In the genomic region with DNA sequence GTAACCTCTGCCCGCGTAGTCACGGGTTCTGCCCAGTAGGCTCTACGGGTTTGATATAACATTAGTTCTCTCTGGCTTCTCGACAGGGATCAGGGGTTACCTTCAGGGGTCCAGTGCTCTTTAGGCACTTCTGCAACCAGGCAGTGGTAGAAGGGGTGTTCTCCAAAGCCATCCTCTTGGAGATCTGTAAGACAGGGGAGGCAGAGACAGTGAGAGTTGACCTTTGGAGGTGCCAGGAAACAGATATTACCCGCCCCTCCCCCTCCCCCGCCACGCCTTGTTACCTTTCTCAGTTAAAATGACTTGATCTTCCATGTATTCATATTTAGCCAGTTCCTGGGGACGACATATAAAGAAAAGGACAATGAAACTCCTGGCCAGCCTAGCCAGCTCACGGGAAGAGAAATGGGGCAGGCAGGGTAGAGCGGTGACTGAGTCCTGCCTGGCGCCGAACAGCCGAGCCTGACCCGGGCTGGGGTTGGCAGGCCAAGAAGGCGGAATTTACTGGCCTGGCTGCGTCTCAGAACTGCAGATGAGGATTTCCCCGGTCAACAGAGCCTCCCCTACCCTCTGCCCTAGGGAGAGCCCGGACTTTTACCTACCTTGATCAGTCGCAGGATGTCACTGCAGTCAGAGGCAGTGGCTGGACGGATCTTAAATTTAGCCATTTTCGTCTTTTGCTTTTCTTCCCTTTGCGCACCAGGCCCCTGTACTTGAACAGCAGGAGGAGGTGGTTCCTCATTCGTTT, we compare ENCODE assay signal across 7 mouse cellular contexts. TPM values are rescaled to one million over a fixed set of nuclear protein-coding genes. Genes with fewer than 3 reads are reported as not detected.
A peak's percentile ranks its signal among the peaks of the same experiment; 100 is the strongest.
DNase-seq lines count a peak whose midpoint lies in the region; ATAC-seq and TF ChIP-seq lines count a peak whose summit lies in the region.

No protein-coding gene starts in this region.

- H3K4me1 ChIP-seq in MEL (ENCODE audit: control insufficient read depth in 1 of 2, insufficient read depth in 2 of 2, low read length in 2 of 2): peaks cover 0 to 2% of the 10 kb centered on the region in 2 experiments; a peak in 1 of 4 replicates
- H3K4me1 ChIP-seq in embryonic fibroblast, embryonic 13.5 days (ENCODE audit: control insufficient read depth, insufficient read depth, low read length): peaks cover 2% of the 10 kb centered on the region; the same call in 1 of the 2 replicates
- no peaks in the 10 kb centered on the region for H3K4me1 ChIP-seq in heart, embryonic 16.5 days (ENCODE audit: control insufficient read depth, insufficient read depth, low read length)

- no peak for TF ChIP-seq RAD21 in MEL (IDR thresholded peaks at IDR 0.05; ENCODE audit: low read depth, low read length)

- DNase-seq in MEL (ENCODE audit: low read depth, low spot score): peak; percentile 67
- peak; percentile 35 to 44 for DNase-seq in adrenal gland, postnatal 36 days
- peak; percentile 45 for DNase-seq in kidney, postnatal 10 days
- peak; percentile 12 to 69 for DNase-seq in spleen, postnatal 4 days (ENCODE audit: low spot score in 2 of 2)

- peak overlapping the region; percentile 67 for H3K27ac ChIP-seq in MEL (ENCODE audit: control insufficient read depth, low read depth, low read length)
- peak overlapping the region; percentile 23 for H3K27ac ChIP-seq in embryonic fibroblast, embryonic 13.5 days (ENCODE audit: insufficient read depth, low read length)
- H3K27ac ChIP-seq in heart, embryonic 16.5 days (ENCODE audit: low read length): peak overlapping the region; percentile 80

- peak; percentile 66 for ATAC-seq in heart, embryonic 16.5 days (replicated peaks; ENCODE audit: extremely low read depth, insufficient read depth, low FRiP score)
- ATAC-seq in megakaryocyte, adult 5-6 weeks (ENCODE audit: poor library complexity, severe bottlenecking): peak; percentile 4

- no peaks in the 10 kb centered on the region for H3K27me3 ChIP-seq in MEL (ENCODE audit: control insufficient read depth in 1 of 2, insufficient read depth in 2 of 2, low read length in 2 of 2)
- no peaks in the 10 kb centered on the region for H3K27me3 ChIP-seq in heart, embryonic 16.5 days (ENCODE audit: control insufficient read depth, insufficient read depth, low read length)

- H3K4me2 ChIP-seq in heart, embryonic 16.5 days (ENCODE audit: low read depth, low read length): peak overlapping the region; percentile 65

- peaks cover 2 to 7% of the 10 kb centered on the region in 2 experiments; a peak in 3 of 4 replicates for H3K36me3 ChIP-seq in MEL (ENCODE audit: control insufficient read depth in 1 of 2, insufficient read depth in 2 of 2, low read length in 2 of 2)
- no peaks in the 10 kb centered on the region for H3K36me3 ChIP-seq in heart, embryonic 16.5 days (ENCODE audit: control insufficient read depth, insufficient read depth)

- no peak for TF ChIP-seq CTCF in MEL (IDR thresholded peaks at IDR 0.05 in 2 of 3, conservative IDR thresholded peaks at IDR 0.05 in 1 of 3; ENCODE audit: control insufficient read depth in 1 of 3, insufficient read depth in 1 of 3, low read depth in 2 of 3, low read length in 3 of 3, poor library complexity in 1 of 3, severe bottlenecking in 1 of 3)
- TF ChIP-seq CTCF in embryonic fibroblast, embryonic 13.5 days (IDR thresholded peaks at IDR 0.05; ENCODE audit: borderline replicate concordance, insufficient read depth, low read length): no peak

- H3K79me2 ChIP-seq in MEL (ENCODE audit: control insufficient read depth, insufficient read depth, low read length, poor library complexity): peaks cover 2% of the 10 kb centered on the region

- TF ChIP-seq EP300 in MEL (IDR thresholded peaks at IDR 0.05; ENCODE audit: low read depth in 1 of 2, low read length in 2 of 2): no peak

- 16% methylated on average over 23 of the region's 24 CpGs for WGBS in heart, embryonic 16.5 days

- no peaks in the 10 kb centered on the region for H3K9me3 ChIP-seq in MEL (replicated peaks; ENCODE audit: insufficient read depth, low read length)
- no peaks in the 10 kb centered on the region for H3K9me3 ChIP-seq in heart, embryonic 16.5 days (replicated peaks; ENCODE audit: control insufficient read depth, low read length)

- peak overlapping the region; percentile 76 for H3K9ac ChIP-seq in MEL (ENCODE audit: control insufficient read depth, low read depth, low read length, poor library complexity, severe bottlenecking)
- peak overlapping the region; percentile 78 for H3K9ac ChIP-seq in heart, embryonic 16.5 days (ENCODE audit: low read length)

- H3K4me3 ChIP-seq in MEL (ENCODE audit: control insufficient read depth in 1 of 2, insufficient read depth in 1 of 2, low read depth in 2 of 2, low read length in 2 of 2): peak overlapping the region; percentile 67 to 98
- peak overlapping the region; percentile 69 for H3K4me3 ChIP-seq in embryonic fibroblast, embryonic 13.5 days (ENCODE audit: insufficient read depth, low read length)
- peak overlapping the region; percentile 69 for H3K4me3 ChIP-seq in heart, embryonic 16.5 days (ENCODE audit: low read length)

- no peak for TF ChIP-seq POLR2A in MEL (IDR thresholded peaks at IDR 0.05; ENCODE audit: control insufficient read depth in 1 of 2, insufficient read depth in 1 of 2, low read depth in 1 of 2, low read length in 2 of 2, poor library complexity in 1 of 2)
- no peak for TF ChIP-seq POLR2A in embryonic fibroblast, embryonic 13.5 days (IDR thresholded peaks at IDR 0.05; ENCODE audit: low read depth, low read length)

TF ChIP-seq in MEL, 35 proteins besides CTCF, POLR2A, EP300 and RAD21:
- TF ChIP-seq ETS1 (IDR thresholded peaks at IDR 0.05; ENCODE audit: low read depth, low read length): 0 out of 2 replicates have a peak, but pooled peaks have one; percentile 2
- 0 out of 2 replicates have a peak, but pooled peaks have one; percentile 6 for TF ChIP-seq BHLHE40 (IDR thresholded peaks at IDR 0.05; ENCODE audit: borderline replicate concordance, low read depth, low read length)
- no peak for TF ChIP-seq JUND (IDR thresholded peaks at IDR 0.05; ENCODE audit: low read depth, low read length)
- 0 out of 2 replicates have a peak, but pooled peaks have one; percentile 6 for TF ChIP-seq TCF12 (IDR thresholded peaks at IDR 0.05; ENCODE audit: low read depth, low read length)
- 0 out of 2 replicates have a peak, but pooled peaks have one; percentile 30 for TF ChIP-seq MXI1 (IDR thresholded peaks at IDR 0.05; ENCODE audit: low read depth, low read length)
- TF ChIP-seq TBP (IDR thresholded peaks at IDR 0.05; ENCODE audit: low read depth, low read length): 0 out of 2 replicates have a peak, but pooled peaks have one; percentile 38
- no peak for TF ChIP-seq RCOR1 (IDR thresholded peaks at IDR 0.05; ENCODE audit: low read depth, low read length)

RNA-seq across cellular contexts. Expression of gene Sat1, which starts 0.6 kb away (rescaled TPM):
- 70.8 and 74.3 TPM in 2 replicates for total RNA-seq in MEL (2012; rRNA removed)
- 100 to 1,000 TPM in 1 of 2 experiments, 10 to 100 TPM in 1; 73.7 to 167 TPM for polyA plus RNA-seq in MEL (2012; ENCODE audit: insufficient read depth in 1 of 2, insufficient read length in 2 of 2, low read depth in 1 of 2, low replicate concordance in 2 of 2, missing spikeins in 1 of 2)
- total RNA-seq in adrenal gland, postnatal 36 days (2021): 100 to 1,000 TPM; 111 to 142 TPM
- 113 and 160 TPM in 2 replicates for polyA plus RNA-seq in embryonic fibroblast, embryonic 13.5 days (2011; ENCODE audit: insufficient read length, low read depth, missing spikeins)
- polyA plus RNA-seq in heart, embryonic 16.5 days (2015; fragmentation: Nextera tagmentation; extraction: Ambion mirVana): 118 and 124 TPM in 2 replicates
- total RNA-seq in megakaryocyte, adult 5-6 weeks (2015): 801 and 834 TPM in 2 replicates
- total RNA-seq in megakaryocyte, adult 5-6 weeks (2017): 703 and 873 TPM in 2 replicates

RNA-seq across cellular contexts. Expression of gene Acot9, which starts 46.6 kb away (rescaled TPM):
- total RNA-seq in MEL (2012; rRNA removed): 56.3 and 61.2 TPM in 2 replicates
- 10 to 100 TPM in 1 of 2 experiments, not detected in 1; 52.6 TPM for polyA plus RNA-seq in MEL (2012; ENCODE audit: insufficient read depth in 1 of 2, insufficient read length in 2 of 2, low read depth in 1 of 2, low replicate concordance in 2 of 2, missing spikeins in 1 of 2)
- 10 to 100 TPM; 49.1 to 60.3 TPM for total RNA-seq in adrenal gland, postnatal 36 days (2021)
- 75.8 and 90.0 TPM in 2 replicates for polyA plus RNA-seq in embryonic fibroblast, embryonic 13.5 days (2011; ENCODE audit: insufficient read length, low read depth, missing spikeins)
- 42.0 and 42.5 TPM in 2 replicates for polyA plus RNA-seq in heart, embryonic 16.5 days (2015; fragmentation: Nextera tagmentation; extraction: Ambion mirVana)
- total RNA-seq in megakaryocyte, adult 5-6 weeks (2015): 105 and 124 TPM in 2 replicates
- 109 and 111 TPM in 2 replicates for total RNA-seq in megakaryocyte, adult 5-6 weeks (2017)

Comparison
In these comparisons a context has a peak if more than half of its experiments do, and no peak if none do; other contexts are left out.
1. Peak in every context shown above with its lines: DNase-seq, ATAC-seq, H3K4me3 ChIP-seq and H3K27ac ChIP-seq.
2. H3K27ac ChIP-seq: peak in every context shown above with its lines; median percentile 80 in heart, embryonic 16.5 days; 67 in MEL; 23 in embryonic fibroblast, embryonic 13.5 days.